Mouse (Mus musculus): ENCODE data around the gene Kcnmb4. TPM values are rescaled to one million over a fixed set of nuclear protein-coding genes. Genes with fewer than 3 reads are reported as not detected.

The Kcnmb4 gene
- polyA plus RNA-seq, 2 experiments: 0.14 to 0.22 TPM

- H3K9ac ChIP-seq (replicated peaks): no peak overlapping the region
- no peak overlapping the region for H3K4me3 ChIP-seq (ENCODE audit: insufficient read depth in 1 of 2, low read depth in 2 of 2, low read length in 2 of 2)
- no peak overlapping the region for H3K27ac ChIP-seq
- H3K4me2 ChIP-seq (ENCODE audit: low read depth): no peak overlapping the region
- DNase-seq (ENCODE audit: low read depth in 3 of 3, low spot score in 3 of 3) (no peak), ATAC-seq (ENCODE audit: insufficient read depth) (peak; percentile 50)
- 34% methylated on average over 12 of the region's 12 CpGs for WGBS (ENCODE audit: insufficient replicate concordance)
- TF ChIP-seq EP300 (IDR thresholded peaks at IDR 0.05; ENCODE audit: low read depth): no peak
- no peak for TF ChIP-seq CTCF (IDR thresholded peaks at IDR 0.05; ENCODE audit: low read depth)
- no peaks in the 10 kb centered on the region for H3K9me3 ChIP-seq (ENCODE audit: control insufficient read depth, low read length)
- peaks cover 7% of the 10 kb centered on the region for H3K36me3 ChIP-seq (replicated peaks; ENCODE audit: control insufficient read depth, insufficient read depth, low read depth)
- H3K27me3 ChIP-seq (ENCODE audit: control insufficient read depth, insufficient read depth, low read length): no peaks in the 10 kb centered on the region
- peaks cover 0 to 2% of the 10 kb centered on the region in 2 experiments; a peak in 1 of 4 replicates for H3K4me1 ChIP-seq (replicated peaks; ENCODE audit: control insufficient read depth in 2 of 2, insufficient read depth in 2 of 2, low read length in 1 of 2)
Measured at GRCm38 (mm10) chr10:116481917-116482316, 8.2 kb upstream of the Kcnmb4 start.

GRCm38 (mm10) chr10:116480988-116481387 is 7.3 kb upstream of the Kcnmb4 start:
- H3K4me2 ChIP-seq (ENCODE audit: low read depth): no peak overlapping the region
- no peak overlapping the region for H3K4me3 ChIP-seq (ENCODE audit: insufficient read depth in 1 of 2, low read depth in 2 of 2, low read length in 2 of 2)
- 89% methylated on average over 5 of the region's 5 CpGs for WGBS (ENCODE audit: insufficient replicate concordance)
- no peak for TF ChIP-seq EP300 (IDR thresholded peaks at IDR 0.05; ENCODE audit: low read depth)
- TF ChIP-seq CTCF (IDR thresholded peaks at IDR 0.05; ENCODE audit: low read depth): peak; percentile 21; the same call in 1 of the 2 replicates
- DNase-seq (ENCODE audit: low read depth in 3 of 3, low spot score in 3 of 3): no peak
- no peak overlapping the region for H3K9ac ChIP-seq (replicated peaks)
- peaks cover under 1% of the 10 kb centered on the region for H3K27me3 ChIP-seq (ENCODE audit: control insufficient read depth, insufficient read depth, low read length)
- peaks cover 7% of the 10 kb centered on the region for H3K36me3 ChIP-seq (replicated peaks; ENCODE audit: control insufficient read depth, insufficient read depth, low read depth)
- peaks cover 2% of the 10 kb centered on the region; the same call in 1 of the 2 replicates for H3K9me3 ChIP-seq (ENCODE audit: control insufficient read depth, low read length)
- H3K27ac ChIP-seq: no peak overlapping the region
- ATAC-seq (ENCODE audit: insufficient read depth): no peak
- peaks cover 0 to 2% of the 10 kb centered on the region in 2 experiments; a peak in 1 of 4 replicates for H3K4me1 ChIP-seq (replicated peaks; ENCODE audit: control insufficient read depth in 2 of 2, insufficient read depth in 2 of 2, low read length in 1 of 2)

DNA sequence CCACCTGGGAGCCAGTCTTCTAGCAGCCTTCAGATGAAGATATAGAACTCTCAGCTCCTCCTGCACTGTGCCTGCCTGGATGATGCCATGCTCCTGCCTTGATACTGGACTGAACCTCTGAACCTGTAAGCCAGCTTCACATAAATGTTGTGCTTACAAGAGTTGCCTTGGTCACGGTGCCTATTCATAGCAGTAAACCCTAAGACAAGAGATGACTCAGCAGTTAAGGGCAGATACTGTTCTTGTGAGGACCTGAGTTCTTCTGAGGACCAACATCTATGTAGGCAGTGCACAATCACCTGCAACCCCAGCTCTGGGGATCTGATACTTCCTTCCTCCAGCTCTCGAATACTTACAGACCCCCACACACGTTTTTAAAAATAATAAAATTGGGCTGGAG is 2.9 kb upstream of the Kcnmb4 start:
- no peak for DNase-seq (ENCODE audit: low read depth in 3 of 3, low spot score in 3 of 3)
- H3K27me3 ChIP-seq (ENCODE audit: control insufficient read depth, insufficient read depth, low read length): peaks cover 45% of the 10 kb centered on the region
- H3K4me2 ChIP-seq (ENCODE audit: low read depth): no peak overlapping the region
- no peak for TF ChIP-seq CTCF (IDR thresholded peaks at IDR 0.05; ENCODE audit: low read depth)
- TF ChIP-seq EP300 (IDR thresholded peaks at IDR 0.05; ENCODE audit: low read depth): no peak
- no peak overlapping the region for H3K9ac ChIP-seq (replicated peaks)
- no peaks in the 10 kb centered on the region for H3K36me3 ChIP-seq (replicated peaks; ENCODE audit: control insufficient read depth, insufficient read depth, low read depth)
- ATAC-seq (ENCODE audit: insufficient read depth): no peak
- H3K27ac ChIP-seq: no peak overlapping the region
- 69% methylated on average over 3 of the region's 3 CpGs for WGBS (ENCODE audit: insufficient replicate concordance)
- peaks cover 2% of the 10 kb centered on the region; the same call in 1 of the 2 replicates for H3K9me3 ChIP-seq (ENCODE audit: control insufficient read depth, low read length)
- no peak overlapping the region for H3K4me3 ChIP-seq (ENCODE audit: insufficient read depth in 1 of 2, low read depth in 2 of 2, low read length in 2 of 2)
- H3K4me1 ChIP-seq (replicated peaks; ENCODE audit: control insufficient read depth in 2 of 2, insufficient read depth in 2 of 2, low read length in 1 of 2): no peaks in the 10 kb centered on the region

DNA sequence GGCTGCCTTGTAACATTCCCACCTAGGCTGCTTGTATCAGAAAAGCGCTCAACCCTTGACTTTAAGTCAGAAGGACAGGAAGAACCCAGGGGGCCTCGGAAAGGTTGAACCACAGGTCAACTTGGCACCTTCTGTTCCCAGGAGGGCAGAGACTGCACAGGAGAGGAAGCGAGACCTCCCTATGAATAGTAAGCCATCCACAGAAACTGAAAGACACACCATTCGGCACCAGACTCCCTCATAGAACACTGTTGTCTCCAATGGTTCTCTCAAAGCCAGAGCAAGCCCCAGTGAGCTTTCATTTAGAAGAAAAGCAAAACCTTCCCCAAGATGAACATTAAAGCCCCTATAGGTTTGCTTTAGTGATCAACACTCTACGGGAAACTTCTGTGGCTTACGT is 2.0 kb upstream of the Kcnmb4 start:
- H3K9ac ChIP-seq (replicated peaks): no peak overlapping the region
- no peaks in the 10 kb centered on the region for H3K36me3 ChIP-seq (replicated peaks; ENCODE audit: control insufficient read depth, insufficient read depth, low read depth)
- no peaks in the 10 kb centered on the region for H3K4me1 ChIP-seq (replicated peaks; ENCODE audit: control insufficient read depth in 2 of 2, insufficient read depth in 2 of 2, low read length in 1 of 2)
- no peak overlapping the region for H3K27ac ChIP-seq
- peaks cover 46% of the 10 kb centered on the region for H3K27me3 ChIP-seq (ENCODE audit: control insufficient read depth, insufficient read depth, low read length)
- no peak overlapping the region for H3K4me2 ChIP-seq (ENCODE audit: low read depth)
- ATAC-seq (ENCODE audit: insufficient read depth) (no peak), DNase-seq (ENCODE audit: low read depth in 3 of 3, low spot score in 3 of 3) (no peak)
- 53% methylated on average over 6 of the region's 6 CpGs for WGBS (ENCODE audit: insufficient replicate concordance)
- H3K4me3 ChIP-seq (ENCODE audit: insufficient read depth in 1 of 2, low read depth in 2 of 2, low read length in 2 of 2): no peak overlapping the region
- H3K9me3 ChIP-seq (ENCODE audit: control insufficient read depth, low read length): peaks cover 2% of the 10 kb centered on the region; the same call in 1 of the 2 replicates
- TF ChIP-seq EP300 (IDR thresholded peaks at IDR 0.05; ENCODE audit: low read depth) (no peak), CTCF (IDR thresholded peaks at IDR 0.05; ENCODE audit: low read depth) (no peak)

DNA sequence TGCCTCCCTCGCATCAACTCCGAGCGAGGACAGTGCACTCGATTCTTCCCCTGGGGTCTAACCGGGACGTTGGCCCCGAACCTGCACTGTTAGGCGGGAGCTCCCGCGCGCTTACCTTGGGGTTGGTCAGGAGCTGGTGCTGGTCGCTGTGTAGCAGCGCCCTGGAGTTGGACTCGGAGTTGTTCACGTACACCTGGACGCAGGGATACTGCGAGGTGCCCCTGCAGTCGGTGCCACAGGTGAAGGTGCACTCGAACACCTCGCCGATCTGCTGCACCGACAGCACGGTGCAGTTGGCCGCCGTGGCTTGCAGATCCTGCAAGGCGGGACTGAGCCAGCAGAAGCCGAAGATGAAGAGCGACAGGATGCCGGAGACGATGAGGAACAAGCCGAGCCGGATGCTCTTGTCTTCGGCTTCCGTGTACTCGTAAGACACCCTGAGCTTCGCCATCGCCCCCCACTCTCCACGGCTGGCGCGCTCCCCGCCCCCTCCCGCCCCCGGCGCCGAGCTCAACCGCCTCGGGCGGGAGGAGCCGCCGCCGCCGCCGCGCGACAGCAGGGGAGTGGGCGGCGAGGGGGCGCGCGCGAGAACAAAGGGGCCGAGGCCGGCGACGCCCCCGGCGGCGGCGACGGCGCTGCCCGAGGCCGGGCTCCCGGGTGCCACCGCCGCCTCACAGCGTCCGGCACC is 463 bp downstream of the Kcnmb4 start:
- DNase-seq (ENCODE audit: low read depth in 3 of 3, low spot score in 3 of 3) (no peak), ATAC-seq (ENCODE audit: insufficient read depth) (no peak)
- Histone ChIP-seq H3K4me3 (ENCODE audit: insufficient read depth in 1 of 2, low read depth in 2 of 2, low read length in 2 of 2) (peak overlapping the region; percentile 40 to 57), H3K4me1 (replicated peaks; ENCODE audit: control insufficient read depth in 2 of 2, insufficient read depth in 2 of 2, low read length in 1 of 2) (no peaks in the 10 kb centered on the region), H3K27me3 (ENCODE audit: control insufficient read depth, insufficient read depth, low read length) (peaks cover 46% of the 10 kb centered on the region), H3K9ac (replicated peaks) (no peak overlapping the region), H3K36me3 (replicated peaks; ENCODE audit: control insufficient read depth, insufficient read depth, low read depth) (no peaks in the 10 kb centered on the region), H3K27ac (no peak overlapping the region), H3K4me2 (ENCODE audit: low read depth) (peak overlapping the region; percentile 66), H3K9me3 (ENCODE audit: control insufficient read depth, low read length) (peaks cover 2% of the 10 kb centered on the region; the same call in 1 of the 2 replicates)
- TF ChIP-seq EP300 (IDR thresholded peaks at IDR 0.05; ENCODE audit: low read depth): no peak
- no peak for TF ChIP-seq CTCF (IDR thresholded peaks at IDR 0.05; ENCODE audit: low read depth)
- WGBS (ENCODE audit: insufficient replicate concordance): under 1% methylated on average over 74 of the region's 78 CpGs

Data from liver, embryonic 14.5 days (tissue).